Mouse (Mus musculus) midbrain, embryonic 15.5 days (tissue): ENCODE data around the gene Gm3336. TPM values are rescaled to one million over a fixed set of nuclear protein-coding genes. Genes with fewer than 3 reads are reported as not detected.

ENCODE experiments used
- ATAC-seq: fragments of 200-750 bp; cut with Nextera tagmentation; replicated peaks from 2 replicates; pipeline ENCODE4 v1.8.0; 2017; ENCODE audit warnings: moderate TSS enrichment
- H3K27ac ChIP-seq: fragments of 300-500 bp; sonication (generic); 2 replicates; pipeline ENCODE4 v1.5.1; 2015; ENCODE audit warnings: mild to moderate bottlenecking, inconsistent platforms
- H3K27me3 ChIP-seq: fragments of 300-500 bp; sonication (generic); replicated peaks from 2 replicates; pipeline ENCODE4 v1.6.1; 2015; ENCODE audit warnings: inconsistent platforms
- H3K36me3 ChIP-seq: fragments of 300-500 bp; sonication (generic); replicated peaks from 2 replicates; pipeline ENCODE4 v1.6.1; 2015; ENCODE audit warnings: inconsistent platforms
- H3K4me1 ChIP-seq: fragments of 300-500 bp; sonication (generic); 2 replicates; pipeline ENCODE4 v1.6.1; 2015; ENCODE audit warnings: inconsistent platforms
- H3K4me2 ChIP-seq: fragments of 300-500 bp; sonication (generic); 2 replicates; pipeline ENCODE4 v1.6.1; 2015; ENCODE audit warnings: inconsistent platforms, mild to moderate bottlenecking, moderate library complexity
- H3K4me3 ChIP-seq: fragments of 300-500 bp; sonication (generic); 2 replicates; pipeline ENCODE4 v1.5.1; 2015; ENCODE audit warnings: mild to moderate bottlenecking, inconsistent platforms
- H3K9ac ChIP-seq: fragments of 300-500 bp; sonication (generic); 2 replicates; pipeline ENCODE4 v1.6.1; 2015; ENCODE audit warnings: mild to moderate bottlenecking, inconsistent platforms
- H3K9me3 ChIP-seq: fragments of 300-500 bp; sonication (generic); 2 replicates; pipeline ENCODE4 v1.6.1; 2016; ENCODE audit warnings: inconsistent platforms
- WGBS: fragments of 180-500 bp; shearing (Covaris S2); methylation state at CpG from one replicate; pipeline ENCODE4 v1.1.7; 2015; ENCODE audit warnings: mixed read lengths; 5-methylcytosine and 5-hydroxymethylcytosine counted together
- polyA plus RNA-seq: library from polyadenylated mRNA; unstranded; fragments of >200 nt; fragmentation: Nextera tagmentation; extraction: Ambion mirVana; gene quantifications from 2 replicates; pipeline ENCODE4 v1.2.1, GENCODE M21; 2015

The Gm3336 gene
- polyA plus RNA-seq, 1 experiment from 2014 or later = not detected

DNA sequence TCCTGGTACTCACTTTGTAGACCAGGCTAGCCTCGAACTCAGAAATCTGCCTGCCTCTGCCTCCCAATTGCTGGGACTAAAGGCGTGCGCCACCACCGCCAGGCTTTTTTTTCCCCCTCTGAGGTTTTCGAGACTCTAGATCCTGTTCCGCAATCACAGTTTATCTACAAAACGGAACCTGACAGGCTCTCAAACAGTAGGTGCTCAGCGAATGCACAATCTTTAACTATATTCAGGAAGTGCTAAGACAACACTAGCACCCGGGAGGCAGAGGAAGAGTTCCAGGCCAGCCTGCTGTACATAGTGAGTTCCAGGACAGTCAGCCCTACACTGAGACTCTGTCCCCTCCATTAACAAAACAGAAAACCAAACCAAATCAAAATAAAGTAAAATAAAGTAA is 47.0 kb downstream of the Gm3336 start:
- H3K9ac ChIP-seq = no peak overlapping the region
- H3K27me3 ChIP-seq = peaks cover 16% of the 10 kb centered on the region; the same call in 1 of the 2 replicates
- no peak overlapping the region for H3K4me2 ChIP-seq
- H3K27ac ChIP-seq = no peak overlapping the region
- peaks cover 18% of the 10 kb centered on the region for H3K4me1 ChIP-seq
- peaks cover 17% of the 10 kb centered on the region for H3K36me3 ChIP-seq
- no peak for ATAC-seq
- no peak overlapping the region for H3K4me3 ChIP-seq
- no peaks in the 10 kb centered on the region for H3K9me3 ChIP-seq
- WGBS = 81% methylated on average over 9 of the region's 9 CpGs

- peak overlapping the region; percentile 9; the same call in 1 of the 2 replicates for H3K9ac ChIP-seq
- WGBS = 3% methylated on average over 34 of the region's 34 CpGs
- peaks cover 16% of the 10 kb centered on the region for H3K4me1 ChIP-seq
- H3K36me3 ChIP-seq = peaks cover 23% of the 10 kb centered on the region
- peak overlapping the region; percentile 6 for H3K4me3 ChIP-seq
- no peak for ATAC-seq
- no peak overlapping the region for H3K27ac ChIP-seq
- no peaks in the 10 kb centered on the region for H3K9me3 ChIP-seq
- H3K27me3 ChIP-seq = peaks cover 16% of the 10 kb centered on the region; the same call in 1 of the 2 replicates
- peak overlapping the region; percentile 37 for H3K4me2 ChIP-seq
These were observed 47.7 kb downstream of the Gm3336 start for GRCm38 (mm10) chr8:70765838-70766570.

DNA sequence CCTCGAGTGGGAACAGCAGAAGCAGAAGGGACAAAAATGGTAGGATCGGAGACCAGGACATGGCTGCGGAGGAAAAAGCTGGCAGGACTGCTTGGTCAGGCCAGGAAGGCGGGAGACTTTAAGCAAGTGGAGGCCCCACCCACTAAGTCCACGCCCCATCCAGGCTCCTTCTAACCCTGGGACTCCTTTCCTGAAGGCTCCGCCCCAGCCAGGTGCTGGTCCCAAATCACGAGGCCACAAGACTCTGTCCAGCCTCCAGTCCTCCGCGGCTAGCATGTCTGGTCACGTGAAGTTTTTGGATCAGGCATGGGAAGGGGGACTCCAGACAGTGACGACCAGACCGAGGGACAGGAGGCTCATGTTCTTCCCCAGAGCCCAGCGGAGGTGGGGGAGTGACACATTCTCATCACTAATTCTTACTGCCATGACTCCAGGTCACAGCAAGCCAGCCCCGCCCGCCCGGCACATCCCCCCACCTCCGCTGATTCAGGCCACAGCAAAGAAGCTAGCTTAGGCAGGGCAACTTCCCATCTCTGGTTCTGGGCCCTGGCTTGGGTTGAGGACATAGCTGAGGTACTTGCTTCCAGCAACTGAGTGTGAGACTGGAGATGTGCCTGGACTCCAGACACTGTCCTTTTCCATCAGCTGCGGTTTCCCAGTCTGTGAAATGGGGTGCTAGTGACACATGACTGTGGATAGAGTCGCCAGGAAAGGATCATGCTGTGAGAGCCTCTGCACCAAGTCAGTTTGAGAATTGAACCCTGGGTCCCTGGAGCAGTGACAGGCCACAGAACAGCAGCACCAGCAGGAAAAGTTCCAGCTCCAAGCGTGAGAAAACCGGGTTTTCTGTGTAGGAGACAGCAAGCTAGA is 48.5 kb downstream of the Gm3336 start:
- Histone ChIP-seq H3K4me2 (peak overlapping the region; percentile 37), H3K36me3 (peaks cover 31% of the 10 kb centered on the region), H3K27me3 (peaks cover 16% of the 10 kb centered on the region; the same call in 1 of the 2 replicates), H3K27ac (no peak overlapping the region), H3K4me3 (peak overlapping the region; percentile 6; the same call in 1 of the 2 replicates), H3K9me3 (no peaks in the 10 kb centered on the region), H3K9ac (peak overlapping the region; percentile 9; the same call in 1 of the 2 replicates), H3K4me1 (peaks cover 16% of the 10 kb centered on the region)
- WGBS = 9% methylated on average over 21 of the region's 21 CpGs
- no peak for ATAC-seq

- Histone ChIP-seq H3K4me1 (peaks cover 17% of the 10 kb centered on the region), H3K36me3 (peaks cover 35% of the 10 kb centered on the region), H3K9ac (no peak overlapping the region), H3K4me3 (no peak overlapping the region), H3K4me2 (no peak overlapping the region), H3K27me3 (peaks cover 16% of the 10 kb centered on the region; the same call in 1 of the 2 replicates), H3K9me3 (no peaks in the 10 kb centered on the region), H3K27ac (no peak overlapping the region)
- ATAC-seq = no peak
- 82% methylated on average over 6 of the region's 6 CpGs for WGBS
These were observed 49.2 kb downstream of the Gm3336 start for GRCm38 (mm10) chr8:70767503-70767902.

GRCm38 (mm10) chr8:70768231-70768776 is 50.0 kb downstream of the Gm3336 start:
- H3K4me3 ChIP-seq = no peak overlapping the region
- no peak; the same call in 1 of the 2 replicates for ATAC-seq
- peaks cover 16% of the 10 kb centered on the region; the same call in 1 of the 2 replicates for H3K27me3 ChIP-seq
- peaks cover 25% of the 10 kb centered on the region for H3K4me1 ChIP-seq
- 96% methylated on average over 32 of the region's 32 CpGs for WGBS
- H3K27ac ChIP-seq = no peak overlapping the region
- no peaks in the 10 kb centered on the region for H3K9me3 ChIP-seq
- no peak overlapping the region for H3K4me2 ChIP-seq
- H3K9ac ChIP-seq = no peak overlapping the region
- peaks cover 35% of the 10 kb centered on the region for H3K36me3 ChIP-seq

- Histone ChIP-seq H3K36me3 (peaks cover 35% of the 10 kb centered on the region), H3K4me3 (no peak overlapping the region), H3K27ac (no peak overlapping the region), H3K9me3 (no peaks in the 10 kb centered on the region), H3K27me3 (peaks cover 16% of the 10 kb centered on the region; the same call in 1 of the 2 replicates), H3K9ac (no peak overlapping the region), H3K4me1 (peaks cover 32% of the 10 kb centered on the region), H3K4me2 (no peak overlapping the region)
- WGBS = 88% methylated on average over 16 of the region's 16 CpGs
- ATAC-seq = peak; percentile 20
These were observed 50.6 kb downstream of the Gm3336 start for GRCm38 (mm10) chr8:70768956-70769355.

GRCm38 (mm10) chr8:70769359-70769758 is 51.0 kb downstream of the Gm3336 start:
- Histone ChIP-seq H3K27me3 (peaks cover 16% of the 10 kb centered on the region; the same call in 1 of the 2 replicates), H3K4me2 (no peak overlapping the region), H3K9ac (no peak overlapping the region), H3K4me1 (peaks cover 36% of the 10 kb centered on the region), H3K27ac (no peak overlapping the region), H3K9me3 (no peaks in the 10 kb centered on the region), H3K36me3 (peaks cover 35% of the 10 kb centered on the region), H3K4me3 (no peak overlapping the region)
- 8% methylated on average over 26 of the region's 26 CpGs for WGBS
- ATAC-seq = peak; percentile 73

DNA sequence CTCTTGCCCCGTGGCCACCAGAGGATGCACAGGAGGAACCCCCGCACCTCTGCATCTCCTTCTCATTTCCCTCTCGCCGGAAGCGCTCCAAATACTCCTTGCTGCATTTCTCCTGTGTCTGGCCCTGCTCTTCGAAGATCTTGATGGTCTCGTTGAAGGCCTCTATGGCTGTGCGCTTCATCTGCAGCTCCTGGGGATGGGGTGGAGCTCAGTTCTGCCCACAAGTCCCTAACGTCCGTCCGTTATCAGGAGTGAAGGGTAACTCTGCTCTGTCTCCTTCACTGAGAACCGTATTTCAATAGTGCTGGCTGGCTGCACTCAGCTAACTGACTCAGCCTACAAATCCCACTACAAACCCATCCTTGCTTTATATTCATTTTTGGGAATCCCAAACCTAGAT is 51.5 kb downstream of the Gm3336 start:
- Histone ChIP-seq H3K27ac (no peak overlapping the region), H3K36me3 (peaks cover 39% of the 10 kb centered on the region), H3K9ac (no peak overlapping the region), H3K4me2 (no peak overlapping the region), H3K27me3 (peaks cover 16% of the 10 kb centered on the region; the same call in 1 of the 2 replicates), H3K4me3 (no peak overlapping the region), H3K9me3 (no peaks in the 10 kb centered on the region), H3K4me1 (peaks cover 41% of the 10 kb centered on the region)
- no peak for ATAC-seq
- WGBS = 79% methylated on average over 12 of the region's 12 CpGs

DNA sequence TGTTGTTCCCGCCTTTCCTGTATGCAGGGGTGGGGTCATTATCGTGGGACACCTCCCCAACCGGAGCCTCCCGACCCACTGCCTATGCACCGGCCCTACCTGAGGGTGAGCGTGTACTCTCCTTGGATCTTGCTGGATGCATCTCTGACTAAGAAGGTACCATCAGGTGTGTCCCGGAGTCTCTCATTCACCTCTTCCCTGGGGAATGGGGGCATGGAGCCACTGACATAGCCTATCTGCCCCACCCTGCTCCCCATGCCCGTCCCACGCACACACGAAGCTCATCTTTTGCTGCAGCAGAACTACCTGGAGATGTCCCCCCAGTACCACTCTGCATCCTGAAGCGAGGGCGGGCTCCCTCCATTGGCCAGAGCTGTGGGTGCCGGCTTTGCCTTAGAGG is 52.4 kb downstream of the Gm3336 start:
- Histone ChIP-seq H3K27ac (no peak overlapping the region), H3K4me3 (no peak overlapping the region), H3K4me2 (no peak overlapping the region), H3K27me3 (peaks cover 16% of the 10 kb centered on the region; the same call in 1 of the 2 replicates), H3K36me3 (peaks cover 40% of the 10 kb centered on the region), H3K4me1 (peaks cover 45% of the 10 kb centered on the region), H3K9ac (no peak overlapping the region), H3K9me3 (no peaks in the 10 kb centered on the region)
- WGBS = 95% methylated on average over 13 of the region's 13 CpGs
- ATAC-seq = no peak

DNA sequence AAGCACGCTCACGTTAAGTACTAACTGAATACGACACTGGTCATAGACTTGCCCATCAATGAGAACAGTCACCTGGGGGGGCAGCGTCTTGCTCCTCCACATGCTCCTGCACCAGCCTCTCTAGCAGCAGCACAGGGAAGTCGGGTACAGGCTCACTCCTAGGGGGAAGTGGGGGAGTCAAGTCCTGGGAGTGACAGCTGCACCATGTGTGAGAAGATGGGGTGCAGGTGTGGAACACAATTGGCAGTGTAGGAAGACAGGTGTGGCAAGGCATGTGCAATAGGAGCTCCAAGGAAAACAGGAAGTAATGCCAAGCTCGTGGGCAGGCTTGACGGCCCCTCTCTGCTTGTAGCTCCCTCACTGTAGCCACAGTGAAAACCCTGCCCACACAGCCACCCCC is 52.9 kb downstream of the Gm3336 start:
- Histone ChIP-seq H3K4me3 (no peak overlapping the region), H3K27me3 (peaks cover 16% of the 10 kb centered on the region; the same call in 1 of the 2 replicates), H3K4me1 (peaks cover 43% of the 10 kb centered on the region), H3K9me3 (no peaks in the 10 kb centered on the region), H3K4me2 (no peak overlapping the region), H3K36me3 (peaks cover 40% of the 10 kb centered on the region), H3K27ac (no peak overlapping the region), H3K9ac (no peak overlapping the region)
- WGBS = 89% methylated on average over 7 of the region's 7 CpGs
- ATAC-seq = no peak

DNA sequence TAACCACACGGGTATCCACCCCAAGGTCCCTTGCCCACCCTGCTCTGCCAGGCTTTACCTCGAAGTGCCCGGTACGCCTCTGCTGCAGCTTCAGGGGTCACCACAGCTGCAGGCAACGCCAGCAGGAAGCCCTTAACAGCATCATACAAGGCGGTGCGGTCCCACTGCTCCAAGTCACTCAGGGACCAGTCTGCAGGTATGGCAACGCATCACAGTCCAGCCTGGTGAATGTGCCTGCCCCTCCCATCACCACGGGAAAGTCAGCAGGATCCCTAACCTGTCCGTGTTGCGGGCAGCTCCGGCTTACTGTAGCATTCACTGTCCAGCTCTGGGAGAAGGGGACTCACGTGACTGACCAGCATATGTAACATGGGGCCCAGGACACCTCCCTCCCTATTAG is 53.7 kb downstream of the Gm3336 start:
- no peak overlapping the region for H3K9ac ChIP-seq
- 95% methylated on average over 13 of the region's 13 CpGs for WGBS
- no peaks in the 10 kb centered on the region for H3K9me3 ChIP-seq
- H3K4me1 ChIP-seq = peaks cover 36% of the 10 kb centered on the region
- no peak overlapping the region for H3K27ac ChIP-seq
- no peak overlapping the region for H3K4me2 ChIP-seq
- peaks cover 40% of the 10 kb centered on the region for H3K36me3 ChIP-seq
- ATAC-seq = no peak
- H3K27me3 ChIP-seq = peaks cover 11% of the 10 kb centered on the region; the same call in 1 of the 2 replicates
- H3K4me3 ChIP-seq = no peak overlapping the region
